Mouse (Mus musculus): Measurements from ENCODE around the gene Clk3.
"Not testable (repeated sequence)": the region's sequence is repeated elsewhere in the genome, so short reads cannot be mapped to it uniquely, and the experiment has no call there.

Clk3 gene

GRCm38 (mm10) chr9:57724701-57725100, 41.0 kb downstream of the Clk3 start:
- DNase-seq (ENCODE audit: low read depth, low spot score): no peak

- DNase-seq (ENCODE audit: low read depth, low spot score): no peak
Measured at GRCm38 (mm10) chr9:57723796-57724195, 41.9 kb downstream of the Clk3 start.

GRCm38 (mm10) chr9:57723315-57723715, 42.3 kb downstream of the Clk3 start:
- peak; percentile 33 for DNase-seq (ENCODE audit: low read depth, low spot score)

- no peak for DNase-seq (ENCODE audit: low read depth, low spot score)
Measured at GRCm38 (mm10) chr9:57722371-57722770, 43.3 kb downstream of the Clk3 start.

GRCm38 (mm10) chr9:57720736-57721135, 44.9 kb downstream of the Clk3 start:
- DNase-seq (ENCODE audit: low read depth, low spot score): no peak

GRCm38 (mm10) chr9:57718408-57718807, 47.3 kb downstream of the Clk3 start:
- DNase-seq (ENCODE audit: low read depth, low spot score): no peak

GRCm38 (mm10) chr9:57712194-57712593, 53.5 kb downstream of the Clk3 start:
- DNase-seq (ENCODE audit: low read depth, low spot score): peak; percentile 20

GRCm38 (mm10) chr9:57710214-57710613, 55.4 kb downstream of the Clk3 start:
- not testable (repeated sequence) for DNase-seq (ENCODE audit: low read depth, low spot score)

- peak; percentile 31 for DNase-seq (ENCODE audit: low read depth, low spot score)
Measured at GRCm38 (mm10) chr9:57708720-57709274, 56.9 kb downstream of the Clk3 start.

- peak; percentile 91 for DNase-seq (ENCODE audit: low read depth, low spot score)
Measured at GRCm38 (mm10) chr9:57708068-57708719, 57.5 kb downstream of the Clk3 start, which contains the start of gene Edc3. Edc3 (plus strand) TSS chr9:57708540.

GRCm38 (mm10) chr9:57706496-57706895, 59.2 kb downstream of the Clk3 start:
- no peak for DNase-seq (ENCODE audit: low read depth, low spot score)
